Mouse (Mus musculus): ENCODE data around the gene Gabpa. TPM values are rescaled to one million over a fixed set of nuclear protein-coding genes. Genes with fewer than 3 reads are reported as not detected.

The Gabpa gene
- polyA plus RNA-seq, 1 experiment from 2014 or later = 32.0 TPM

- H3K27ac ChIP-seq (ENCODE audit: low read length) = no peak overlapping the region
- H3K36me3 ChIP-seq (ENCODE audit: control insufficient read depth, insufficient read depth, low read length) = no peaks in the 10 kb centered on the region
- H3K4me1 ChIP-seq (ENCODE audit: control insufficient read depth, insufficient read depth, low read length) = no peaks in the 10 kb centered on the region
- no peak overlapping the region for H3K9ac ChIP-seq (ENCODE audit: low read length)
- H3K4me3 ChIP-seq (replicated peaks; ENCODE audit: low read length) = no peak overlapping the region
- H3K4me2 ChIP-seq (ENCODE audit: low read depth, low read length) = peak overlapping the region; percentile 61
- no peak for ATAC-seq (ENCODE audit: insufficient read depth, low FRiP score)
- no peaks in the 10 kb centered on the region for H3K9me3 ChIP-seq (replicated peaks; ENCODE audit: control insufficient read depth, low read length)
- 43% methylated on average over 8 of the region's 8 CpGs for WGBS
- no peaks in the 10 kb centered on the region for H3K27me3 ChIP-seq (ENCODE audit: control insufficient read depth, insufficient read depth, low read length)
Observed at GRCm38 (mm10) chr16:84876082-84876481, 41.4 kb downstream of the Gabpa start.

GRCm38 (mm10) chr16:84879146-84879545, 44.4 kb downstream of the Gabpa start:
- Histone ChIP-seq H3K27me3 (ENCODE audit: control insufficient read depth, insufficient read depth, low read length) (no peaks in the 10 kb centered on the region), H3K4me1 (ENCODE audit: control insufficient read depth, insufficient read depth, low read length) (no peaks in the 10 kb centered on the region), H3K9me3 (replicated peaks; ENCODE audit: control insufficient read depth, low read length) (no peaks in the 10 kb centered on the region), H3K27ac (ENCODE audit: low read length) (no peak overlapping the region), H3K9ac (ENCODE audit: low read length) (no peak overlapping the region), H3K4me3 (replicated peaks; ENCODE audit: low read length) (no peak overlapping the region), H3K4me2 (ENCODE audit: low read depth, low read length) (no peak overlapping the region), H3K36me3 (ENCODE audit: control insufficient read depth, insufficient read depth, low read length) (no peaks in the 10 kb centered on the region)
- WGBS = 25% methylated on average over 5 of the region's 5 CpGs
- ATAC-seq (ENCODE audit: insufficient read depth, low FRiP score) = no peak

GRCm38 (mm10) chr16:84881168-84881567, 46.4 kb downstream of the Gabpa start:
- Histone ChIP-seq H3K9me3 (replicated peaks; ENCODE audit: control insufficient read depth, low read length) (no peaks in the 10 kb centered on the region), H3K4me1 (ENCODE audit: control insufficient read depth, insufficient read depth, low read length) (no peaks in the 10 kb centered on the region)

GRCm38 (mm10) chr16:84881754-84882321, 47.1 kb downstream of the Gabpa start:
- no peaks in the 10 kb centered on the region for H3K4me1 ChIP-seq (ENCODE audit: control insufficient read depth, insufficient read depth, low read length)
- H3K4me2 ChIP-seq (ENCODE audit: low read depth, low read length) = no peak overlapping the region
- no peaks in the 10 kb centered on the region for H3K9me3 ChIP-seq (replicated peaks; ENCODE audit: control insufficient read depth, low read length)
- H3K27ac ChIP-seq (ENCODE audit: low read length) = no peak overlapping the region
- no peaks in the 10 kb centered on the region for H3K27me3 ChIP-seq (ENCODE audit: control insufficient read depth, insufficient read depth, low read length)
- H3K9ac ChIP-seq (ENCODE audit: low read length) = no peak overlapping the region
- no peak overlapping the region for H3K4me3 ChIP-seq (replicated peaks; ENCODE audit: low read length)
- ATAC-seq (ENCODE audit: insufficient read depth, low FRiP score) = no peak
- WGBS = 87% methylated on average over 7 of the region's 8 CpGs
- H3K36me3 ChIP-seq (ENCODE audit: control insufficient read depth, insufficient read depth, low read length) = no peaks in the 10 kb centered on the region

More at GRCm38 (mm10) chr16:84881168-84881567, 46.4 kb downstream of the Gabpa start:
- Histone ChIP-seq H3K4me2 (ENCODE audit: low read depth, low read length) (no peak overlapping the region), H3K9ac (ENCODE audit: low read length) (no peak overlapping the region), H3K4me3 (replicated peaks; ENCODE audit: low read length) (no peak overlapping the region), H3K36me3 (ENCODE audit: control insufficient read depth, insufficient read depth, low read length) (no peaks in the 10 kb centered on the region), H3K27ac (ENCODE audit: low read length) (no peak overlapping the region), H3K27me3 (ENCODE audit: control insufficient read depth, insufficient read depth, low read length) (no peaks in the 10 kb centered on the region)
- ATAC-seq (ENCODE audit: insufficient read depth, low FRiP score) = no peak
- WGBS = 77% methylated on average over 9 of the region's 9 CpGs

- ATAC-seq (ENCODE audit: insufficient read depth, low FRiP score) = no peak
- Histone ChIP-seq H3K4me3 (replicated peaks; ENCODE audit: low read length) (no peak overlapping the region), H3K4me2 (ENCODE audit: low read depth, low read length) (no peak overlapping the region), H3K36me3 (ENCODE audit: control insufficient read depth, insufficient read depth, low read length) (no peaks in the 10 kb centered on the region), H3K9ac (ENCODE audit: low read length) (no peak overlapping the region), H3K27me3 (ENCODE audit: control insufficient read depth, insufficient read depth, low read length) (no peaks in the 10 kb centered on the region), H3K9me3 (replicated peaks; ENCODE audit: control insufficient read depth, low read length) (no peaks in the 10 kb centered on the region), H3K27ac (ENCODE audit: low read length) (no peak overlapping the region), H3K4me1 (ENCODE audit: control insufficient read depth, insufficient read depth, low read length) (no peaks in the 10 kb centered on the region)
- 72% methylated on average over 8 of the region's 8 CpGs for whole genome bisulfite sequencing
Observed at GRCm38 (mm10) chr16:84884572-84884971, 49.8 kb downstream of the Gabpa start.

- H3K4me1 ChIP-seq (ENCODE audit: control insufficient read depth, insufficient read depth, low read length) = no peaks in the 10 kb centered on the region
- H3K36me3 ChIP-seq (ENCODE audit: control insufficient read depth, insufficient read depth, low read length) = no peaks in the 10 kb centered on the region
- ATAC-seq (ENCODE audit: insufficient read depth, low FRiP score) = no peak
- 84% methylated on average over 4 of the region's 4 CpGs for WGBS
- H3K9ac ChIP-seq (ENCODE audit: low read length) = no peak overlapping the region
- no peak overlapping the region for H3K4me3 ChIP-seq (replicated peaks; ENCODE audit: low read length)
- no peak overlapping the region for H3K27ac ChIP-seq (ENCODE audit: low read length)
- no peaks in the 10 kb centered on the region for H3K9me3 ChIP-seq (replicated peaks; ENCODE audit: control insufficient read depth, low read length)
- H3K27me3 ChIP-seq (ENCODE audit: control insufficient read depth, insufficient read depth, low read length) = no peaks in the 10 kb centered on the region
- no peak overlapping the region for H3K4me2 ChIP-seq (ENCODE audit: low read depth, low read length)
Observed at GRCm38 (mm10) chr16:84902995-84903394, 68.3 kb downstream of the Gabpa start.

- H3K4me1 ChIP-seq (ENCODE audit: control insufficient read depth, insufficient read depth, low read length) = no peaks in the 10 kb centered on the region
- 90% methylated on average over 8 of the region's 8 CpGs for WGBS
- no peak for ATAC-seq (ENCODE audit: insufficient read depth, low FRiP score)
Observed at GRCm38 (mm10) chr16:84911477-84912165, 76.9 kb downstream of the Gabpa start.

More at GRCm38 (mm10) chr16:84911477-84912165, 76.9 kb downstream of the Gabpa start:
- Histone ChIP-seq H3K4me2 (ENCODE audit: low read depth, low read length) (no peak overlapping the region), H3K4me3 (replicated peaks; ENCODE audit: low read length) (no peak overlapping the region), H3K27me3 (ENCODE audit: control insufficient read depth, insufficient read depth, low read length) (no peaks in the 10 kb centered on the region), H3K36me3 (ENCODE audit: control insufficient read depth, insufficient read depth, low read length) (no peaks in the 10 kb centered on the region), H3K9me3 (replicated peaks; ENCODE audit: control insufficient read depth, low read length) (no peaks in the 10 kb centered on the region), H3K9ac (ENCODE audit: low read length) (no peak overlapping the region), H3K27ac (ENCODE audit: low read length) (no peak overlapping the region)

Other genes with a start within 250 kb of the Gabpa start
- 38.3 and 46.9 TPM in 2 replicates for gene Mrpl39, start 99.2 kb upstream of the Gabpa start, polyA plus RNA-seq (2015; fragmentation: Nextera tagmentation; extraction: Ambion mirVana)
- gene Jam2, start 60.8 kb upstream of the Gabpa start, polyA plus RNA-seq (2015; fragmentation: Nextera tagmentation; extraction: Ambion mirVana) = 6.2 and 6.7 TPM in 2 replicates
- gene Atp5j, start 700 bp downstream of the Gabpa start, polyA plus RNA-seq (2015; fragmentation: Nextera tagmentation; extraction: Ambion mirVana) = 846 and 927 TPM in 2 replicates